7 mouse cellular contexts compared by ENCODE assay signal in genomic region chr9:106447951-106448350, GRCm38 (mm10). TPM values are rescaled to one million over a fixed set of nuclear protein-coding genes. Genes with fewer than 3 reads are reported as not detected.
A peak's percentile ranks its signal among the peaks of the same experiment; 100 is the strongest.
DNase-seq lines count a peak whose midpoint lies in the region; ATAC-seq and TF ChIP-seq lines count a peak whose summit lies in the region.

No protein-coding gene starts in this region.

- no peaks in the 10 kb centered on the region for H3K27me3 ChIP-seq in lung, postnatal 0 days (replicated peaks; ENCODE audit: insufficient read depth, low read length)
- H3K27me3 ChIP-seq in forebrain, embryonic 15.5 days: no peaks in the 10 kb centered on the region
- no peaks in the 10 kb centered on the region for H3K27me3 ChIP-seq in limb, embryonic 13.5 days
- no peaks in the 10 kb centered on the region for H3K27me3 ChIP-seq in stomach, embryonic 16.5 days (ENCODE audit: control insufficient read depth, insufficient read depth, low read length)

- H3K4me1 ChIP-seq in lung, postnatal 0 days (ENCODE audit: insufficient read depth, low read depth, low read length): peaks cover 3% of the 10 kb centered on the region; the same call in 1 of the 2 replicates
- peaks cover 44% of the 10 kb centered on the region for H3K4me1 ChIP-seq in forebrain, embryonic 15.5 days
- peaks cover 70% of the 10 kb centered on the region for H3K4me1 ChIP-seq in limb, embryonic 13.5 days
- H3K4me1 ChIP-seq in stomach, embryonic 16.5 days (ENCODE audit: control insufficient read depth, insufficient read depth, low read length): peaks cover 48% of the 10 kb centered on the region

- WGBS in lung, postnatal 0 days: 32% methylated on average over 9 of the region's 9 CpGs
- 41% methylated on average over 9 of the region's 9 CpGs for WGBS in forebrain, embryonic 15.5 days
- 37% methylated on average over 9 of the region's 9 CpGs for WGBS in limb, embryonic 13.5 days
- WGBS in stomach, embryonic 16.5 days: 31% methylated on average over 9 of the region's 9 CpGs

- H3K9me3 ChIP-seq in lung, postnatal 0 days (ENCODE audit: low read length): no peaks in the 10 kb centered on the region
- H3K9me3 ChIP-seq in forebrain, embryonic 15.5 days: no peaks in the 10 kb centered on the region
- H3K9me3 ChIP-seq in limb, embryonic 13.5 days: no peaks in the 10 kb centered on the region
- no peaks in the 10 kb centered on the region for H3K9me3 ChIP-seq in stomach, embryonic 16.5 days (replicated peaks; ENCODE audit: control insufficient read depth, low read length)

- TF ChIP-seq EP300 in lung, postnatal 0 days (IDR thresholded peaks at IDR 0.05): no peak

- no peak for ATAC-seq in lung, postnatal 0 days
- no peak for ATAC-seq in forebrain, embryonic 15.5 days (replicated peaks)
- no peak for ATAC-seq in limb, embryonic 13.5 days (ENCODE audit: low FRiP score, low read depth)
- peak; percentile 0; the same call in 1 of the 2 replicates for ATAC-seq in stomach, embryonic 16.5 days (ENCODE audit: insufficient read depth, low FRiP score)

- no peak overlapping the region for H3K9ac ChIP-seq in lung, postnatal 0 days (replicated peaks; ENCODE audit: low read depth)
- H3K9ac ChIP-seq in forebrain, embryonic 15.5 days (replicated peaks): peak overlapping the region; percentile 56; the same call in 1 of the 2 replicates
- H3K9ac ChIP-seq in limb, embryonic 13.5 days: peak overlapping the region; percentile 76
- H3K9ac ChIP-seq in stomach, embryonic 16.5 days (ENCODE audit: low read length): peak overlapping the region; percentile 77; the same call in 1 of the 2 replicates

- peak overlapping the region; percentile 43 for H3K27ac ChIP-seq in lung, postnatal 0 days (ENCODE audit: low read length)
- peak overlapping the region; percentile 31 for H3K27ac ChIP-seq in forebrain, embryonic 15.5 days (replicated peaks)
- H3K27ac ChIP-seq in limb, embryonic 13.5 days: peak overlapping the region; percentile 72; the same call in 1 of the 2 replicates
- H3K27ac ChIP-seq in stomach, embryonic 16.5 days (ENCODE audit: low read length): peak overlapping the region; percentile 26; the same call in 1 of the 2 replicates

- no peaks in the 10 kb centered on the region for H3K36me3 ChIP-seq in lung, postnatal 0 days (ENCODE audit: insufficient read depth, low read length)
- H3K36me3 ChIP-seq in forebrain, embryonic 15.5 days: no peaks in the 10 kb centered on the region
- H3K36me3 ChIP-seq in limb, embryonic 13.5 days: peaks cover 7% of the 10 kb centered on the region
- H3K36me3 ChIP-seq in stomach, embryonic 16.5 days (ENCODE audit: control insufficient read depth, insufficient read depth, low read length): no peaks in the 10 kb centered on the region

- peak overlapping the region; percentile 44 for H3K4me3 ChIP-seq in lung, postnatal 0 days (ENCODE audit: low read depth, low read length)
- peak overlapping the region; percentile 47 for H3K4me3 ChIP-seq in forebrain, embryonic 15.5 days
- peak overlapping the region; percentile 68 for H3K4me3 ChIP-seq in limb, embryonic 13.5 days
- peak overlapping the region; percentile 52 for H3K4me3 ChIP-seq in stomach, embryonic 16.5 days (replicated peaks; ENCODE audit: low read length)

- DNase-seq in lung, postnatal 0 days (ENCODE audit: low spot score): no peak
- no peak for DNase-seq in lung, postnatal 4 days
- no peak for DNase-seq in thymus, postnatal 0 days (ENCODE audit: low spot score)
- DNase-seq in right cerebral cortex, postnatal 14 days: no peak

- H3K4me2 ChIP-seq in lung, postnatal 0 days (replicated peaks; ENCODE audit: low read depth, low read length): peak overlapping the region; percentile 61
- peak overlapping the region; percentile 68 for H3K4me2 ChIP-seq in forebrain, embryonic 15.5 days (replicated peaks)
- H3K4me2 ChIP-seq in limb, embryonic 13.5 days (replicated peaks): peak overlapping the region; percentile 83
- peak overlapping the region; percentile 74 for H3K4me2 ChIP-seq in stomach, embryonic 16.5 days (ENCODE audit: low read depth, low read length)

- no peak for TF ChIP-seq CTCF in lung, postnatal 0 days (IDR thresholded peaks at IDR 0.05)

RNA-seq across cellular contexts. Expression of gene Abhd14a, which starts 0.5 kb away (rescaled TPM):
- polyA plus RNA-seq in lung, postnatal 0 days (2015; fragmentation: Nextera tagmentation; extraction: Ambion mirVana): 21.7 and 26.9 TPM in 2 replicates
- 64.8 and 68.5 TPM in 2 replicates for polyA plus RNA-seq in forebrain, embryonic 15.5 days (2015; fragmentation: Nextera tagmentation; extraction: Ambion mirVana)
- 73.3 and 75.5 TPM in 2 replicates for polyA plus RNA-seq in limb, embryonic 13.5 days (2015; fragmentation: Nextera tagmentation; extraction: Ambion mirVana)
- 49.5 and 50.4 TPM in 2 replicates for polyA plus RNA-seq in stomach, embryonic 16.5 days (2015; fragmentation: Nextera tagmentation; extraction: Ambion mirVana)
- 15.7 and 19.6 TPM in 2 replicates for polyA plus RNA-seq in thymus, postnatal 0 days (2015; fragmentation: Nextera tagmentation; extraction: Ambion mirVana)

RNA-seq across cellular contexts. Expression of gene Abhd14b, which starts 0.7 kb away (rescaled TPM):
- 31.1 and 36.8 TPM in 2 replicates for polyA plus RNA-seq in lung, postnatal 0 days (2015; fragmentation: Nextera tagmentation; extraction: Ambion mirVana)
- 5.6 and 6.9 TPM in 2 replicates for polyA plus RNA-seq in forebrain, embryonic 15.5 days (2015; fragmentation: Nextera tagmentation; extraction: Ambion mirVana)
- polyA plus RNA-seq in limb, embryonic 13.5 days (2015; fragmentation: Nextera tagmentation; extraction: Ambion mirVana): 20.1 and 20.5 TPM in 2 replicates
- polyA plus RNA-seq in stomach, embryonic 16.5 days (2015; fragmentation: Nextera tagmentation; extraction: Ambion mirVana): 28.3 and 35.8 TPM in 2 replicates
- 9.4 and 13.0 TPM in 2 replicates for polyA plus RNA-seq in thymus, postnatal 0 days (2015; fragmentation: Nextera tagmentation; extraction: Ambion mirVana)

RNA-seq across cellular contexts. Expression of gene Pcbp4, which starts 5.1 kb away (rescaled TPM):
- 29.4 and 30.6 TPM in 2 replicates for polyA plus RNA-seq in lung, postnatal 0 days (2015; fragmentation: Nextera tagmentation; extraction: Ambion mirVana)
- polyA plus RNA-seq in forebrain, embryonic 15.5 days (2015; fragmentation: Nextera tagmentation; extraction: Ambion mirVana): 251 and 266 TPM in 2 replicates
- polyA plus RNA-seq in limb, embryonic 13.5 days (2015; fragmentation: Nextera tagmentation; extraction: Ambion mirVana): 129 and 137 TPM in 2 replicates
- polyA plus RNA-seq in stomach, embryonic 16.5 days (2015; fragmentation: Nextera tagmentation; extraction: Ambion mirVana): 39.4 and 42.5 TPM in 2 replicates
- 12.6 and 16.3 TPM in 2 replicates for polyA plus RNA-seq in thymus, postnatal 0 days (2015; fragmentation: Nextera tagmentation; extraction: Ambion mirVana)

RNA-seq across cellular contexts. Expression of gene Acy1, which starts 9.8 kb away (rescaled TPM):
- polyA plus RNA-seq in lung, postnatal 0 days (2015; fragmentation: Nextera tagmentation; extraction: Ambion mirVana): 8.5 and 12.5 TPM in 2 replicates
- 33.1 and 36.4 TPM in 2 replicates for polyA plus RNA-seq in forebrain, embryonic 15.5 days (2015; fragmentation: Nextera tagmentation; extraction: Ambion mirVana)
- polyA plus RNA-seq in limb, embryonic 13.5 days (2015; fragmentation: Nextera tagmentation; extraction: Ambion mirVana): 48.2 and 51.2 TPM in 2 replicates
- polyA plus RNA-seq in stomach, embryonic 16.5 days (2015; fragmentation: Nextera tagmentation; extraction: Ambion mirVana): 43.4 and 44.3 TPM in 2 replicates
- polyA plus RNA-seq in thymus, postnatal 0 days (2015; fragmentation: Nextera tagmentation; extraction: Ambion mirVana): 17.4 and 18.3 TPM in 2 replicates

RNA-seq across cellular contexts. Expression of gene Gpr62, which starts 17.8 kb away (rescaled TPM):
- 0.13 and 0.20 TPM in 2 replicates for polyA plus RNA-seq in lung, postnatal 0 days (2015; fragmentation: Nextera tagmentation; extraction: Ambion mirVana)
- 0.64 and 0.75 TPM in 2 replicates for polyA plus RNA-seq in forebrain, embryonic 15.5 days (2015; fragmentation: Nextera tagmentation; extraction: Ambion mirVana)
- polyA plus RNA-seq in limb, embryonic 13.5 days (2015; fragmentation: Nextera tagmentation; extraction: Ambion mirVana): 0.57 and 1.0 TPM in 2 replicates
- polyA plus RNA-seq in stomach, embryonic 16.5 days (2015; fragmentation: Nextera tagmentation; extraction: Ambion mirVana): 0.19 and 0.26 TPM in 2 replicates
- polyA plus RNA-seq in thymus, postnatal 0 days (2015; fragmentation: Nextera tagmentation; extraction: Ambion mirVana): 0.17 and 0.20 TPM in 2 replicates
